Mouse (Mus musculus) forebrain, embryonic 13.5 days (tissue): ENCODE data around the gene Rpn1. TPM values are rescaled to one million over a fixed set of nuclear protein-coding genes. Genes with fewer than 3 reads are reported as not detected.

Experiments used
- ATAC-seq: fragments of 200-750 bp; cut with Nextera tagmentation; 2 replicates; pipeline ENCODE4 v1.8.0; 2017
- H3K27ac ChIP-seq: fragments of 300-500 bp; sonication (generic); 2 replicates; pipeline ENCODE4 v1.5.1; 2015; ENCODE audit warnings: inconsistent platforms, mild to moderate bottlenecking, moderate library complexity
- H3K27me3 ChIP-seq: fragments of 300-500 bp; sonication (generic); 2 replicates; pipeline ENCODE4 v1.6.1; 2015; ENCODE audit warnings: mild to moderate bottlenecking, inconsistent platforms
- H3K36me3 ChIP-seq: fragments of 300-500 bp; sonication (generic); 2 replicates; pipeline ENCODE4 v1.6.1; 2015; ENCODE audit warnings: mild to moderate bottlenecking, inconsistent platforms; ENCODE audit not compliant: poor library complexity, severe bottlenecking
- H3K4me1 ChIP-seq: fragments of 300-500 bp; sonication (generic); 2 replicates; pipeline ENCODE4 v1.6.1; 2015; ENCODE audit warnings: inconsistent platforms
- H3K4me2 ChIP-seq: fragments of 300-500 bp; sonication (generic); 2 replicates; pipeline ENCODE4 v1.6.1; 2015; ENCODE audit warnings: inconsistent platforms, mild to moderate bottlenecking, moderate library complexity
- H3K4me3 ChIP-seq: fragments of 300-500 bp; sonication (generic); 2 replicates; pipeline ENCODE4 v1.5.1; 2015; ENCODE audit warnings: mild to moderate bottlenecking, inconsistent platforms
- H3K9ac ChIP-seq: fragments of 300-500 bp; sonication (generic); 2 replicates; pipeline ENCODE4 v1.6.1; 2015; ENCODE audit warnings: mild to moderate bottlenecking, inconsistent platforms
- H3K9me3 ChIP-seq: fragments of 300-500 bp; sonication (generic); replicated peaks from 2 replicates; pipeline ENCODE4 v1.6.1; 2016; ENCODE audit warnings: inconsistent platforms
- WGBS: fragments of 180-500 bp; shearing (Covaris S2); methylation state at CpG from one replicate; pipeline ENCODE4 v1.1.7; 2015; 5-methylcytosine and 5-hydroxymethylcytosine counted together
- polyA plus RNA-seq: library from polyadenylated mRNA; unstranded; fragments of >200 nt; fragmentation: Nextera tagmentation; extraction: Ambion mirVana; gene quantifications from 2 replicates; pipeline ENCODE4 v1.2.1, GENCODE M21; 2015

The Rpn1 gene
- polyA plus RNA-seq, 1 experiment from 2014 or later = 212 TPM

DNA sequence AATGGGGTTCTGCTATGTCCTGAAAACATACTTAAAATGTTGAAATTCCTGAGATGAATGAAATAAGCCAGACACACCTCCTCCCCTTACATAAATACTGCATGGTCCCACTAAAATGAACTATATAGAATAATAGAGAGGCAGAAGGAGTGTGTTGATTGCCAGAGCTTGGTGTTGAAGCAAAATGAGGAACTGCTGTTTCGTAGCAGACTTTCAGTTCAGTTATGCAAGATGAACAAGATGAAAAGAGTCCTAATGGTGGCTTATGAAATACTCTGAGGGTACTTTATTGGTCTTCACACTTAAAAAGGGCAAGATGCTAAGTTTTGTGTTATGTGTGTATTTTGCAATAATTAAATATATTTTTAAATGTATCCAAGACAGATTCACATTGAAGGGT, 15.5 kb upstream of the Rpn1 start:
- no peak for ATAC-seq
- WGBS = 86% methylated on average over 1 of the region's 1 CpGs

DNA sequence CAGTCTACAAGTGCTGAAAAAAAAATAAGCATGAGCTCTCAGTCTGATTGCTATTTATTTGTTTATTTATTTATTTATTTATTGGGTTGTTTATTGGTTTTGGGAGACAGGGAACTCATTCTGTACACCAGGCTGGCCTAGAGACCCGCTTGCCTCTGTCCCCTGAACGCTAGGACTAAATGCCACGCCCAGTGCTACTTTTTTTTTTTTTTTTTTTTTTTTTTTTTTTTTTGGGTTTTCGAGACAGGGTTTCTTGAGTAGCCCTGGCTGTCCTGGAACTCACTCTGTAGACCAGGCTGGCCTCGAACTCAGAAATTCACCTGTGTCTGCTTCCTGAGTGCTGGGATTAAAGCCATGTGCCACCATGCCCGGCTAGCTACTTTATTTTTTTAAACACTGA, 13.8 kb upstream of the Rpn1 start:
- ATAC-seq = no peak
- no peak overlapping the region for H3K9ac ChIP-seq
- H3K4me2 ChIP-seq = no peak overlapping the region
- H3K27ac ChIP-seq = no peak overlapping the region
- no peaks in the 10 kb centered on the region for H3K9me3 ChIP-seq
- no peaks in the 10 kb centered on the region for H3K36me3 ChIP-seq
- H3K27me3 ChIP-seq = peaks cover 20% of the 10 kb centered on the region
- WGBS = 80% methylated on average over 6 of the region's 6 CpGs
- peaks cover 9% of the 10 kb centered on the region for H3K4me1 ChIP-seq
- H3K4me3 ChIP-seq = no peak overlapping the region

More for the DNA sequence above, 15.5 kb upstream of the Rpn1 start:
- Histone ChIP-seq H3K27me3 (peaks cover 19% of the 10 kb centered on the region), H3K4me3 (no peak overlapping the region), H3K9ac (no peak overlapping the region), H3K4me1 (no peaks in the 10 kb centered on the region), H3K36me3 (no peaks in the 10 kb centered on the region), H3K27ac (no peak overlapping the region), H3K9me3 (no peaks in the 10 kb centered on the region), H3K4me2 (no peak overlapping the region)

GRCm38 (mm10) chr6:88071216-88071615, 13.1 kb upstream of the Rpn1 start:
- peaks cover 20% of the 10 kb centered on the region for H3K27me3 ChIP-seq
- H3K4me2 ChIP-seq = no peak overlapping the region
- no peaks in the 10 kb centered on the region for H3K36me3 ChIP-seq
- no peak overlapping the region for H3K27ac ChIP-seq
- no peak overlapping the region for H3K4me3 ChIP-seq
- peaks cover 12% of the 10 kb centered on the region for H3K4me1 ChIP-seq
- no peak overlapping the region for H3K9ac ChIP-seq
- no peaks in the 10 kb centered on the region for H3K9me3 ChIP-seq
- no peak for ATAC-seq
- 85% methylated on average over 5 of the region's 5 CpGs for WGBS

- peak overlapping the region; percentile 45 for H3K4me3 ChIP-seq
- H3K27ac ChIP-seq = peak overlapping the region; percentile 92
- ATAC-seq = peak; percentile 98
- H3K36me3 ChIP-seq = no peaks in the 10 kb centered on the region
- H3K27me3 ChIP-seq = peaks cover 41% of the 10 kb centered on the region
- H3K9me3 ChIP-seq = no peaks in the 10 kb centered on the region
- H3K4me1 ChIP-seq = peaks cover 12% of the 10 kb centered on the region
- peak overlapping the region; percentile 76 for H3K9ac ChIP-seq
- WGBS = 4% methylated on average over 32 of the region's 32 CpGs
- H3K4me2 ChIP-seq = peak overlapping the region; percentile 70
Observed at GRCm38 (mm10) chr6:88074752-88075554, 9.3 kb upstream of the Rpn1 start.

DNA sequence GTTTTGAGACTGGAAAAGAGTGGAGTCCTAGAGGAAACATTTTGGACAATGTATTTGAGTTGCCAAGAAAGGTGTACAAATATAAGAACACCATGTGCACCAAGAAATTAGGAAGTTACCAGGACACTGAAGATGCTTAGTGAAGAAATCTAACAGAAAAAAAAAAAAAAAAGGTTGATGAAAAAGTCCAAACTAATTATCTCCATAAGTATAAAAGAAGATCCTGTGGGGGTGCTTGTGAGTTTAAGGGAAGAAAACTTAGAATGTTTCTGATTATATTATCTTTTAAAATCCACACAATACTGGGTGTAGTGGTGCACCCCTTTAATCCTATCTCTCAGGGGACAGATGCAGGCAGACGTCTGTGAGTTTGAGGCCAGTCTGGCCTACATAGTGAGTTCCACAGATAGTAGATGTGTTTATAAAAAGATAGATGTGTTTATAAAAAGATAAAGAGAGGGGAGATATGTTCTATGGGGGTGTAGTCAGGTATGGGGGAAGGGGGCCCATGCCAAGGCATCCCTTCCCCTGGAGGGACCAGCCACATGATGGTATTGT, 8.2 kb upstream of the Rpn1 start:
- no peak overlapping the region for H3K27ac ChIP-seq
- 93% methylated on average over 1 of the region's 1 CpGs for WGBS
- no peak for ATAC-seq
- no peaks in the 10 kb centered on the region for H3K9me3 ChIP-seq
- H3K4me2 ChIP-seq = peak overlapping the region; percentile 70; the same call in 1 of the 2 replicates
- no peaks in the 10 kb centered on the region for H3K36me3 ChIP-seq
- no peak overlapping the region for H3K9ac ChIP-seq
- H3K27me3 ChIP-seq = peaks cover 46% of the 10 kb centered on the region
- H3K4me1 ChIP-seq = peaks cover 12% of the 10 kb centered on the region
- no peak overlapping the region for H3K4me3 ChIP-seq

DNA sequence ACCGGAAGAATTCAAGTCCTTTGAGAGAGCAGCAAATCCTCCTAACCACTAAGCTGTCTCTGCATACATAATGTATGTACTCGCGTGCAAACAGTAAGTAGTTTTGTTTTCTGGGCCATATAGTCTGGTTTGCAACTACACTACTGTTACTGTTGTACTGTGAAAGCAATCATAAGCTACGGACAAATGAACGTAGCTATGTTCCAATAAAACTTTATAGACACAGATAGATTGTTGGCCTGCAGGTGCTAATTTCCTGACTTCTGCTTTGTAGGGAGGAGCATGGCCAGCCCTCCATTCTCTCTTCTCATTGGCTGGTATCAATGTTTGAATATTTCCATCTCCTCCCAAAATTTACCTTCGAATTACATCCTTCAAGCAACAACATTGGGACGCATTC, 1.2 kb upstream of the Rpn1 start:
- H3K4me2 ChIP-seq = no peak overlapping the region
- no peak overlapping the region for H3K4me3 ChIP-seq
- H3K9me3 ChIP-seq = no peaks in the 10 kb centered on the region
- WGBS = 87% methylated on average over 7 of the region's 7 CpGs
- ATAC-seq = no peak
- H3K9ac ChIP-seq = no peak overlapping the region
- H3K4me1 ChIP-seq = peaks cover 28% of the 10 kb centered on the region
- H3K27ac ChIP-seq = no peak overlapping the region
- H3K36me3 ChIP-seq = 0 out of 2 replicates have a peak, but pooled peaks cover 4% of the 10 kb centered on the region
- peaks cover 19% of the 10 kb centered on the region; the same call in 1 of the 2 replicates for H3K27me3 ChIP-seq

- H3K4me2 ChIP-seq = peak overlapping the region; percentile 98
- no peak overlapping the region for H3K27ac ChIP-seq
- 66% methylated on average over 3 of the region's 3 CpGs for WGBS
- peaks cover 8% of the 10 kb centered on the region for H3K36me3 ChIP-seq
- no peaks in the 10 kb centered on the region for H3K9me3 ChIP-seq
- peaks cover 18% of the 10 kb centered on the region; the same call in 1 of the 2 replicates for H3K27me3 ChIP-seq
- H3K4me3 ChIP-seq = peak overlapping the region; percentile 98; the same call in 1 of the 2 replicates
- H3K4me1 ChIP-seq = peaks cover 28% of the 10 kb centered on the region
- peak; percentile 26; the same call in 1 of the 2 replicates for ATAC-seq
- H3K9ac ChIP-seq = no peak overlapping the region
Observed at GRCm38 (mm10) chr6:88083672-88084071, 610 bp upstream of the Rpn1 start.

- WGBS = 70% methylated on average over 1 of the region's 1 CpGs
Observed at GRCm38 (mm10) chr6:88088971-88089370, 4.7 kb downstream of the Rpn1 start.

GRCm38 (mm10) chr6:88095377-88095776, 11.1 kb downstream of the Rpn1 start:
- Histone ChIP-seq H3K27ac (no peak overlapping the region), H3K4me1 (no peaks in the 10 kb centered on the region), H3K36me3 (peaks cover 97% of the 10 kb centered on the region), H3K9ac (no peak overlapping the region), H3K27me3 (no peaks in the 10 kb centered on the region), H3K4me2 (no peak overlapping the region), H3K9me3 (no peaks in the 10 kb centered on the region), H3K4me3 (no peak overlapping the region)
- WGBS = 91% methylated on average over 7 of the region's 7 CpGs
- no peak for ATAC-seq

More at GRCm38 (mm10) chr6:88088971-88089370, 4.7 kb downstream of the Rpn1 start:
- Histone ChIP-seq H3K36me3 (peaks cover 58% of the 10 kb centered on the region), H3K4me2 (no peak overlapping the region), H3K4me1 (peaks cover 24% of the 10 kb centered on the region), H3K9ac (no peak overlapping the region), H3K27me3 (no peaks in the 10 kb centered on the region), H3K9me3 (no peaks in the 10 kb centered on the region), H3K27ac (no peak overlapping the region), H3K4me3 (no peak overlapping the region)
- no peak for ATAC-seq

- Histone ChIP-seq H3K27me3 (no peaks in the 10 kb centered on the region), H3K4me3 (no peak overlapping the region), H3K27ac (no peak overlapping the region), H3K36me3 (peaks cover 78% of the 10 kb centered on the region), H3K9ac (no peak overlapping the region), H3K4me2 (no peak overlapping the region), H3K4me1 (peaks cover 13% of the 10 kb centered on the region), H3K9me3 (no peaks in the 10 kb centered on the region)
- whole genome bisulfite sequencing = 94% methylated on average over 6 of the region's 6 CpGs
- no peak for ATAC-seq
Observed at GRCm38 (mm10) chr6:88102096-88102495, 17.8 kb downstream of the Rpn1 start.

GRCm38 (mm10) chr6:88105783-88106611, 21.7 kb downstream of the Rpn1 start:
- Histone ChIP-seq H3K27ac (peak overlapping the region; percentile 72), H3K4me3 (peak overlapping the region; percentile 15; the same call in 1 of the 2 replicates), H3K27me3 (no peaks in the 10 kb centered on the region), H3K4me1 (peaks cover 13% of the 10 kb centered on the region), H3K9me3 (no peaks in the 10 kb centered on the region), H3K36me3 (peaks cover 40% of the 10 kb centered on the region), H3K4me2 (peak overlapping the region; percentile 51), H3K9ac (peak overlapping the region; percentile 56)
- 10% methylated on average over 32 of the region's 32 CpGs for WGBS
- ATAC-seq = peak; percentile 93
